Comparison of ENCODE assay signal across 9 mouse cellular contexts in the genomic region with DNA sequence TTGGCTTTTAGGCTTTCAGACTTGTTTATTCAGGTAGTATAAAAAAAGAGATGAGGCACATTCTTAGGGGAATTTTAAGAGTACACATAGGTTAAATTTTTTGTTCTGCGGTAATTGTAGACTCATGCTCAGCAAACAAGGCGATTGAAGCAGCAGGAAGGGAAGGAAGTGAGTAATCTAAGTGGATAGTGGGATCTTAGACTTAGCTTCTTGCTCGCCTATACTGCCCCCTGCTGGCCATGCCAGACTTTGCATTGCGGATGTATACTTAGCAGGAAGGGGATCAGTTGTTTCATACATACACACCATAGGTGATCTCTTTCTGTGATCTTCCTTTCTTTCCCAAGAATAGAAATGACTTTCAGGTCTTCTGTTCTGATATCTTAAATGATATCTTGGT.
A peak's percentile ranks its signal among the peaks of the same experiment; 100 is the strongest.
DNase-seq lines count a peak whose midpoint lies in the region; TF ChIP-seq lines count a peak whose summit lies in the region.
"Had no signal": no experiment of that assay in that cellular context is flagged by ENCODE, and none has a peak within 500 bp of the region (broad histone marks: within the 10 kb centered on the region; RNA-seq: fewer than 3 reads in every experiment).

No protein-coding gene starts in this region.

- peak; percentile 27 to 42 for DNase-seq in CD8-positive naive resting alpha-beta T cell, adult 2 months (ENCODE audit: low read depth in 2 of 2, low spot score in 2 of 2)
- DNase-seq in adrenal gland, adult 8-10 months: peak; percentile 79
- peak; percentile 84 for DNase-seq in embryo, embryonic 11.5 days (ENCODE audit: low read depth, low spot score)
- DNase-seq in heart, adult 2 months: peak; percentile 82 to 89
- DNase-seq in layer of hippocampus, adult 2 months (ENCODE audit: low spot score in 2 of 2): peak; percentile 86 to 96
- DNase-seq in lung, postnatal 10 days: peak; percentile 93
- DNase-seq in right cerebral cortex, postnatal 10 days (ENCODE audit: low spot score in 2 of 2): peak; percentile 92 to 95
- peak; percentile 94 for DNase-seq in urinary bladder, postnatal 14 days (ENCODE audit: low spot score)

- intact Hi-C loops in heart, adult 2 months (cut with DNase I): loop anchor here (1.0 to 5.0 kb wide), 3 partner anchors 70 to 777 kb away; a partner anchor contains a TSS

- H3K36me3 ChIP-seq in heart, adult 2 months (ENCODE audit: control insufficient read depth, insufficient read depth, low read length): no peaks in the 10 kb centered on the region
- H3K36me3 ChIP-seq: hindbrain, embryonic 15.5 days had no signal

- peak; percentile 99 for TF ChIP-seq CTCF in heart, adult 2 months (IDR thresholded peaks at IDR 0.05)
- TF ChIP-seq CTCF in layer of hippocampus, adult 2 months (conservative IDR thresholded peaks at IDR 0.05): peak; percentile 98; the same call in 1 of the 2 replicates

- WGBS in heart, adult 2 months: 5% methylated on average over 4 of the region's 4 CpGs

- no peaks in the 10 kb centered on the region for H3K27me3 ChIP-seq in heart, adult 2 months (ENCODE audit: control insufficient read depth, insufficient read depth, low read length)
- H3K27me3 ChIP-seq: hindbrain, embryonic 15.5 days had no signal

- peak; percentile 94 for TF ChIP-seq EP300 in heart, adult 2 months (IDR thresholded peaks at IDR 0.05; ENCODE audit: insufficient read depth, low read depth, low read length)

- peaks cover 18% of the 10 kb centered on the region for H3K4me1 ChIP-seq in heart, adult 2 months (ENCODE audit: control insufficient read depth, insufficient read depth, low read length)

- no peak overlapping the region for H3K27ac ChIP-seq in heart, adult 2 months
- H3K27ac ChIP-seq in layer of hippocampus, adult 2 months: no peak overlapping the region
- H3K27ac ChIP-seq: hindbrain, embryonic 15.5 days had no signal

- H3K79me2 ChIP-seq in heart, adult 2 months (replicated peaks; ENCODE audit: control insufficient read depth, insufficient read depth, low read length): no peaks in the 10 kb centered on the region; the same call in 1 of the 2 replicates

- H3K9ac ChIP-seq in heart, adult 2 months (ENCODE audit: low read depth, low read length): no peak overlapping the region
- H3K9ac ChIP-seq: hindbrain, embryonic 15.5 days had no signal

- no peak for TF ChIP-seq POLR2A in heart, adult 2 months (IDR thresholded peaks at IDR 0.05; ENCODE audit: insufficient read depth, low read depth, low read length)

- H3K4me3 ChIP-seq in heart, adult 2 months: no peak overlapping the region
- H3K4me3 ChIP-seq in layer of hippocampus, adult 2 months: no peak overlapping the region
- H3K4me3 ChIP-seq: hindbrain, embryonic 15.5 days had no signal

Comparison
In these comparisons a context has a peak if more than half of its experiments do, and no peak if none do; other contexts are left out.
1. DNase-seq: peak in every context shown above with its lines; median percentile 94 in urinary bladder, postnatal 14 days; 94 in right cerebral cortex, postnatal 10 days; 93 in lung, postnatal 10 days; 91 in layer of hippocampus, adult 2 months; 86 in heart, adult 2 months; 84 in embryo, embryonic 11.5 days; 79 in adrenal gland, adult 8-10 months; 34 in CD8-positive naive resting alpha-beta T cell, adult 2 months.